Mouse (Mus musculus): ENCODE results near the gene Batf2. TPM values are rescaled to one million over a fixed set of nuclear protein-coding genes. Genes with fewer than 3 reads are reported as not detected.

Gene Batf2
- polyA plus RNA-seq, 1 experiment, result 0.54 TPM

- DNase-seq (ENCODE audit: extremely low spot score in 1 of 2, low spot score in 1 of 2), result no peak
These were observed 77.8 kb downstream of the Batf2 start for GRCm38 (mm10) chr19:6218606-6219005.

Other genes with a start within 250 kb of the Batf2 start
- 4.6 and 4.9 TPM in 2 replicates for gene Tigd3, start 246.8 kb upstream of the Batf2 start, polyA plus RNA-seq (2012; rRNA removed)
- gene Dpf2, start 228.0 kb upstream of the Batf2 start, polyA plus RNA-seq (2012; rRNA removed), result 106 and 118 TPM in 2 replicates
- 7.7 and 9.1 TPM in 2 replicates for gene Cdc42ep2, start 216.2 kb upstream of the Batf2 start, polyA plus RNA-seq (2012; rRNA removed)
- gene Pola2, start 176.8 kb upstream of the Batf2 start, polyA plus RNA-seq (2012; rRNA removed), result 14.2 and 14.3 TPM in 2 replicates
- 0.42 TPM in 1 of 2 replicates, not detected in the other for gene Slc22a20, start 154.8 kb upstream of the Batf2 start, polyA plus RNA-seq (2012; rRNA removed)
- gene Capn1, start 125.1 kb upstream of the Batf2 start, polyA plus RNA-seq (2012; rRNA removed), result 15.0 and 16.3 TPM in 2 replicates
- gene Syvn1, start 94.4 kb upstream of the Batf2 start, polyA plus RNA-seq (2012; rRNA removed), result 29.2 and 34.1 TPM in 2 replicates
- gene Mrpl49, start 83.2 kb upstream of the Batf2 start, polyA plus RNA-seq (2012; rRNA removed), result 44.3 and 44.4 TPM in 2 replicates
- gene Fau, start 83.1 kb upstream of the Batf2 start, polyA plus RNA-seq (2012; rRNA removed), result 873 and 951 TPM in 2 replicates
- gene Znhit2, start 79.8 kb upstream of the Batf2 start, polyA plus RNA-seq (2012; rRNA removed), result 48.4 and 51.7 TPM in 2 replicates
- gene Tm7sf2, start 72.6 kb upstream of the Batf2 start, polyA plus RNA-seq (2012; rRNA removed), result 50.2 and 52.4 TPM in 2 replicates
- 98.8 and 105 TPM in 2 replicates for gene Vps51, start 63.8 kb upstream of the Batf2 start, polyA plus RNA-seq (2012; rRNA removed)
- not detected in 2 replicates for gene Tmem262, start 61.0 kb upstream of the Batf2 start, polyA plus RNA-seq (2012; rRNA removed)
- gene Gm28374, start 58.7 kb upstream of the Batf2 start, polyA plus RNA-seq (2012; rRNA removed), result 0.48 and 1.4 TPM in 2 replicates
- gene Zfpl1, start 56.0 kb upstream of the Batf2 start, polyA plus RNA-seq (2012; rRNA removed), result 83.9 and 89.7 TPM in 2 replicates
- gene Cdca5, start 56.0 kb upstream of the Batf2 start, polyA plus RNA-seq (2012; rRNA removed), result 0.22 and 0.46 TPM in 2 replicates
- gene AC131692.1, start 46.6 kb upstream of the Batf2 start, polyA plus RNA-seq (2012; rRNA removed), result not detected in 2 replicates
- 0.26 and 0.32 TPM in 2 replicates for gene Naaladl1, start 35.2 kb upstream of the Batf2 start, polyA plus RNA-seq (2012; rRNA removed)
- 24.2 and 29.4 TPM in 2 replicates for gene Sac3d1, start 22.3 kb upstream of the Batf2 start, polyA plus RNA-seq (2012; rRNA removed)
- gene Snx15, start 12.7 kb upstream of the Batf2 start, polyA plus RNA-seq (2012; rRNA removed), result 63.5 and 65.2 TPM in 2 replicates
- gene Arl2, start 565 bp downstream of the Batf2 start, polyA plus RNA-seq (2012; rRNA removed), result 123 and 135 TPM in 2 replicates
- gene Majin, start 43.4 kb downstream of the Batf2 start, polyA plus RNA-seq (2012; rRNA removed), result 0.14 TPM in 1 of 2 replicates, not detected in the other
- not detected in 2 replicates for gene Gpha2, start 85.4 kb downstream of the Batf2 start, polyA plus RNA-seq (2012; rRNA removed)
- 137 and 141 TPM in 2 replicates for gene Ppp2r5b, start 94.9 kb downstream of the Batf2 start, polyA plus RNA-seq (2012; rRNA removed)
- gene Atg2a, start 100.7 kb downstream of the Batf2 start, polyA plus RNA-seq (2012; rRNA removed), result 29.3 and 31.2 TPM in 2 replicates
- 48.4 and 49.3 TPM in 2 replicates for gene Ehd1, start 135.7 kb downstream of the Batf2 start, polyA plus RNA-seq (2012; rRNA removed)
- 3.2 and 3.3 TPM in 2 replicates for gene Cdc42bpg, start 165.5 kb downstream of the Batf2 start, polyA plus RNA-seq (2012; rRNA removed)
- gene Men1, start 194.0 kb downstream of the Batf2 start, polyA plus RNA-seq (2012; rRNA removed), result 67.6 and 68.4 TPM in 2 replicates
- 193 and 205 TPM in 2 replicates for gene Map4k2, start 200.2 kb downstream of the Batf2 start, polyA plus RNA-seq (2012; rRNA removed)
- gene Sf1, start 222.7 kb downstream of the Batf2 start, polyA plus RNA-seq (2012; rRNA removed), result 179 and 186 TPM in 2 replicates
- 39.0 and 54.8 TPM in 2 replicates for gene Pygm, start 243.4 kb downstream of the Batf2 start, polyA plus RNA-seq (2012; rRNA removed)

Measured in frontal cortex, adult 2 months (tissue).